Mouse (Mus musculus): ENCODE results near the gene Zfp446. TPM values are rescaled to one million over a fixed set of nuclear protein-coding genes. Genes with fewer than 3 reads are reported as not detected.

Zfp446 gene
- polyA plus RNA-seq, 1 experiment from 2014 or later: 14.9 TPM

GRCm38 (mm10) chr7:13014275-13014839 is 36.7 kb downstream of the Zfp446 start:
- WGBS: 38% methylated on average over 6 of the region's 6 CpGs
- DNase-seq (ENCODE audit: low spot score): no peak

GRCm38 (mm10) chr7:13015217-13015616 is 37.6 kb downstream of the Zfp446 start:
- no peaks in the 10 kb centered on the region for H3K9me3 ChIP-seq (replicated peaks)
- WGBS: 89% methylated on average over 1 of the region's 1 CpGs
- no peak overlapping the region for H3K4me3 ChIP-seq
- H3K27me3 ChIP-seq (ENCODE audit: low read depth, poor library complexity, severe bottlenecking): no peaks in the 10 kb centered on the region
- H3K4me1 ChIP-seq: peaks cover 5% of the 10 kb centered on the region
- no peak overlapping the region for H3K27ac ChIP-seq
- no peaks in the 10 kb centered on the region for H3K36me3 ChIP-seq
- no peak for DNase-seq (ENCODE audit: low spot score)

More at GRCm38 (mm10) chr7:13014275-13014839, 36.7 kb downstream of the Zfp446 start:
- Histone ChIP-seq H3K9me3 (replicated peaks) (no peaks in the 10 kb centered on the region), H3K27ac (no peak overlapping the region), H3K4me3 (no peak overlapping the region), H3K36me3 (no peaks in the 10 kb centered on the region), H3K4me1 (peaks cover 6% of the 10 kb centered on the region), H3K27me3 (ENCODE audit: low read depth, poor library complexity, severe bottlenecking) (no peaks in the 10 kb centered on the region)

GRCm38 (mm10) chr7:13022773-13023535 is 45.3 kb downstream of the Zfp446 start:
- peak overlapping the region; percentile 100 for H3K27ac ChIP-seq
- peaks cover 32% of the 10 kb centered on the region for H3K36me3 ChIP-seq
- DNase-seq (ENCODE audit: low spot score): peak; percentile 96
- WGBS: 4% methylated on average over 31 of the region's 31 CpGs
- peak overlapping the region; percentile 99 for H3K4me3 ChIP-seq
- H3K9me3 ChIP-seq (replicated peaks): no peaks in the 10 kb centered on the region
- no peaks in the 10 kb centered on the region for H3K27me3 ChIP-seq (ENCODE audit: low read depth, poor library complexity, severe bottlenecking)
- peaks cover 28% of the 10 kb centered on the region for H3K4me1 ChIP-seq

- peak; percentile 96 for DNase-seq (ENCODE audit: low spot score)
- Histone ChIP-seq H3K4me3 (peak overlapping the region; percentile 99), H3K9me3 (replicated peaks) (no peaks in the 10 kb centered on the region), H3K4me1 (peaks cover 28% of the 10 kb centered on the region), H3K27ac (peak overlapping the region; percentile 100), H3K27me3 (ENCODE audit: low read depth, poor library complexity, severe bottlenecking) (no peaks in the 10 kb centered on the region), H3K36me3 (peaks cover 44% of the 10 kb centered on the region)
- WGBS: under 1% methylated on average over 95 of the region's 95 CpGs
Observed at GRCm38 (mm10) chr7:13023928-13024731, 46.5 kb downstream of the Zfp446 start.

GRCm38 (mm10) chr7:13024805-13025204 is 47.2 kb downstream of the Zfp446 start:
- Histone ChIP-seq H3K27ac (peak overlapping the region; percentile 100), H3K4me1 (peaks cover 28% of the 10 kb centered on the region), H3K36me3 (peaks cover 50% of the 10 kb centered on the region), H3K9me3 (replicated peaks) (no peaks in the 10 kb centered on the region), H3K4me3 (peak overlapping the region; percentile 99), H3K27me3 (ENCODE audit: low read depth, poor library complexity, severe bottlenecking) (no peaks in the 10 kb centered on the region)
- DNase-seq (ENCODE audit: low spot score): peak; percentile 85
- under 1% methylated on average over 43 of the region's 44 CpGs for WGBS

- Histone ChIP-seq H3K36me3 (peaks cover 58% of the 10 kb centered on the region), H3K4me3 (peak overlapping the region; percentile 99), H3K27ac (peak overlapping the region; percentile 100), H3K27me3 (ENCODE audit: low read depth, poor library complexity, severe bottlenecking) (no peaks in the 10 kb centered on the region), H3K4me1 (peaks cover 28% of the 10 kb centered on the region), H3K9me3 (replicated peaks) (no peaks in the 10 kb centered on the region)
- 31% methylated on average over 4 of the region's 4 CpGs for WGBS
- DNase-seq (ENCODE audit: low spot score): no peak
Observed at GRCm38 (mm10) chr7:13025511-13026112, 48.0 kb downstream of the Zfp446 start.

GRCm38 (mm10) chr7:13028986-13029385 is 51.3 kb downstream of the Zfp446 start:
- no peaks in the 10 kb centered on the region for H3K27me3 ChIP-seq (ENCODE audit: low read depth, poor library complexity, severe bottlenecking)
- H3K27ac ChIP-seq: no peak overlapping the region

GRCm38 (mm10) chr7:13031069-13031468 is 53.4 kb downstream of the Zfp446 start:
- Histone ChIP-seq H3K9me3 (replicated peaks) (no peaks in the 10 kb centered on the region), H3K4me3 (no peak overlapping the region), H3K4me1 (peaks cover 40% of the 10 kb centered on the region), H3K27ac (no peak overlapping the region), H3K27me3 (ENCODE audit: low read depth, poor library complexity, severe bottlenecking) (no peaks in the 10 kb centered on the region), H3K36me3 (peaks cover 96% of the 10 kb centered on the region)
- 81% methylated on average over 5 of the region's 5 CpGs for WGBS
- no peak for DNase-seq (ENCODE audit: low spot score)

More at GRCm38 (mm10) chr7:13028986-13029385, 51.3 kb downstream of the Zfp446 start:
- DNase-seq (ENCODE audit: low spot score): no peak
- H3K4me3 ChIP-seq: no peak overlapping the region
- peaks cover 92% of the 10 kb centered on the region for H3K36me3 ChIP-seq
- peaks cover 32% of the 10 kb centered on the region for H3K4me1 ChIP-seq
- no peaks in the 10 kb centered on the region for H3K9me3 ChIP-seq (replicated peaks)
- 92% methylated on average over 4 of the region's 4 CpGs for WGBS

- Histone ChIP-seq H3K27me3 (ENCODE audit: low read depth, poor library complexity, severe bottlenecking) (no peaks in the 10 kb centered on the region), H3K4me3 (no peak overlapping the region), H3K9me3 (replicated peaks) (no peaks in the 10 kb centered on the region), H3K27ac (no peak overlapping the region), H3K36me3 (peaks cover 92% of the 10 kb centered on the region), H3K4me1 (peaks cover 41% of the 10 kb centered on the region)
- no peak for DNase-seq (ENCODE audit: low spot score)
- WGBS: 92% methylated on average over 2 of the region's 2 CpGs
Observed at GRCm38 (mm10) chr7:13031983-13032382, 54.3 kb downstream of the Zfp446 start.

GRCm38 (mm10) chr7:13032541-13032940 is 54.9 kb downstream of the Zfp446 start:
- H3K36me3 ChIP-seq: peaks cover 86% of the 10 kb centered on the region
- 98% methylated on average over 7 of the region's 7 CpGs for WGBS
- no peak overlapping the region for H3K27ac ChIP-seq
- DNase-seq (ENCODE audit: low spot score): no peak
- no peaks in the 10 kb centered on the region for H3K27me3 ChIP-seq (ENCODE audit: low read depth, poor library complexity, severe bottlenecking)
- no peaks in the 10 kb centered on the region for H3K9me3 ChIP-seq (replicated peaks)
- H3K4me1 ChIP-seq: peaks cover 40% of the 10 kb centered on the region
- 0 out of 2 replicates have a peak overlapping the region, but pooled peaks have one; percentile 7 for H3K4me3 ChIP-seq

GRCm38 (mm10) chr7:13033451-13034147 is 56.0 kb downstream of the Zfp446 start:
- DNase-seq (ENCODE audit: low spot score): no peak
- H3K36me3 ChIP-seq: peaks cover 75% of the 10 kb centered on the region
- 51% methylated on average over 13 of the region's 13 CpGs for WGBS
- no peaks in the 10 kb centered on the region for H3K9me3 ChIP-seq (replicated peaks)
- H3K27ac ChIP-seq: peak overlapping the region; percentile 86; the same call in 1 of the 2 replicates
- H3K4me1 ChIP-seq: peaks cover 41% of the 10 kb centered on the region
- H3K27me3 ChIP-seq (ENCODE audit: low read depth, poor library complexity, severe bottlenecking): no peaks in the 10 kb centered on the region
- peak overlapping the region; percentile 63 for H3K4me3 ChIP-seq

All from limb, embryonic 10.5 days (tissue).